Mouse (Mus musculus): ENCODE data around the gene 0610009B22Rik. TPM values are rescaled to one million over a fixed set of nuclear protein-coding genes. Genes with fewer than 3 reads are reported as not detected.

0610009B22Rik gene
- total RNA-seq, 2 experiments from 2014 or later: 35.1 to 36.7 TPM

- DNase-seq (ENCODE audit: low spot score): no peak
- intact Hi-C loops (cut with DNase I): no loop called here
These were observed 44.9 kb downstream of the 0610009B22Rik start for GRCm38 (mm10) chr11:51643761-51644160.

- DNase-seq (ENCODE audit: low spot score): no peak
These were observed 45.5 kb downstream of the 0610009B22Rik start for GRCm38 (mm10) chr11:51643202-51643601.

GRCm38 (mm10) chr11:51640748-51641147 is 47.9 kb downstream of the 0610009B22Rik start:
- intact Hi-C loops (cut with DNase I): no loop called here
- no peak for DNase-seq (ENCODE audit: low spot score)

More at GRCm38 (mm10) chr11:51643202-51643601, 45.5 kb downstream of the 0610009B22Rik start:
- intact Hi-C loops (cut with DNase I): no loop called here

DNA sequence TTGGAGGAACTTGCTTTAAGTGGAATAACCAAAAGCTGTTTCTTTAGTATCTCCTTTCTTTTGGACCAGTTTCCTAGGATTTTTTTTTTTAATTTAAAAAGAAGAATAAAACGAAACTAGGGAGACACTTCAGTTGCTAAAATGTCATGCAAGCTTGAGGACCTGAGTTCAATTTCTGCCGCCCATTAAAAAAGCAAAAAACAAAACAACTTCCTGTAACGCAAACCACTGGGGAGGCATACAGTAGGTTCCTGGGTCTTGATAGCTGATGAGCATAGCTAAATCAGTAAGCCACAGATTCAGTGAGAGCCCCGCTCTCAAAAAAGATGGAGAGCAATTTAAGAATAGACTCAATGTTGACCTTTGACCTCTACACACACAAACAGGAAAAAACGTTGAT is 50.2 kb downstream of the 0610009B22Rik start:
- DNase-seq (ENCODE audit: low spot score): no peak
- intact Hi-C loops (cut with DNase I): no loop called here

- no peak for DNase-seq (ENCODE audit: low spot score)
- intact Hi-C loops (cut with DNase I): loop anchor here (2.0 kb wide), 1 partner anchor 13 kb away; the partner anchor contains the start of genes D930048N14Rik and N4bp3
These were observed 50.7 kb downstream of the 0610009B22Rik start for GRCm38 (mm10) chr11:51637971-51638414.

- DNase-seq (ENCODE audit: low spot score): no peak
- intact Hi-C loops (cut with DNase I): loop anchor here (2.0 kb wide), 1 partner anchor 14 kb away; the partner anchor contains the start of genes D930048N14Rik and N4bp3
These were observed 52.4 kb downstream of the 0610009B22Rik start for GRCm38 (mm10) chr11:51636323-51636684.

DNA sequence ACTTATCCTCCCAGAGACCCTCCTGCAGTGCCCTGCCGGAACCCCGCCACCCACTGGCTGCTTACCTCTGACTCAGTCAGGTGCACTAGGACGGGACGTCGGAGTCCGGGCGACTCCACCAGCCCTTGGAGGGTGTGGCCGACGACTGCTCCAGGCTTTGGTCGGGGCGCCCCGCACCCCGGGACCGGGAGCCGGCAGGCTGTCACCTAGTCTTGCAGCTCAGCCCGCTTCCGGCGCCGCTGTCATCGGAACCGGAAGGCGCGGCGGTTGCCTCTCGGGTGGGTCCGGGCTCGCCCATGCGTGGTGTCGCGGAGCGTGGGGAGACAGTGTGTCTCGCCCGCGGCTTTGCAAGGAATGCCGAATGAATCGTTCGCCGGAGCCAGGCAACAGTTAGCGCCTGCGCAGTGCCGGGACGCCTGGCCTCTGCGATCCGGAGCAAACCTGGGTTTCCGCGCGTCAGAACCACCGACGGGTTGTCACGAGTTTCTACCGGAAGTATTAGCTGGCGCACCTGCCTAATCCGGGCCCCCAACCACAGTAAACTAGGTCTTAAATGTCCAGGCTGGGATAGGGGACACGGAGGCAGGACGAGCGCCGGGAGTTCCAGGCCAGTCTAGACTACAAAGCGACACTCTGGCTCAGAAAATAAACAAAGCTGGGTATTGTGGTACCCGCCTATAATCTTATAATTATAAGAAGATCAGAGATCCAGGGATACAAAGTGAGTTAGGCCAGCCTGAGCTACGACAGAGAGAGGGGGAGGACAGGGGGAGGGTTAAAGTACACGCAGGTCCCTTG is 53.0 kb downstream of the 0610009B22Rik start, which contains the start of gene Rmnd5b:
Gene Rmnd5b, minus strand, starts transcription at position 372 of the 798 bp plus-strand sequence.
- peak; percentile 78 for DNase-seq (ENCODE audit: low spot score)
- intact Hi-C loops (cut with DNase I): loop anchor here (2.0 kb wide), 1 partner anchor 15 kb away; the partner anchor contains the start of genes D930048N14Rik and N4bp3

Other genes with a start within 250 kb of the 0610009B22Rik start
- 10 to 100 TPM; 10.6 to 11.2 TPM for gene Phykpl, start 104.1 kb downstream of the 0610009B22Rik start, total RNA-seq (2021)
- 100 to 1,000 TPM; 134 to 142 TPM for gene Hnrnpab, start 82.0 kb downstream of the 0610009B22Rik start, total RNA-seq (2021)
- 10 to 100 TPM; 17.6 to 17.9 TPM for gene Nhp2, start 69.1 kb downstream of the 0610009B22Rik start, total RNA-seq (2021)
- gene Rmnd5b, start 53.0 kb downstream of the 0610009B22Rik start, total RNA-seq (2021): 10 to 100 TPM; 14.1 to 17.2 TPM
- gene N4bp3, start 38.0 kb downstream of the 0610009B22Rik start, total RNA-seq (2021): 10 to 100 TPM; 11.6 to 16.1 TPM
- gene D930048N14Rik, start 37.9 kb downstream of the 0610009B22Rik start, total RNA-seq (2021): under 1 TPM; 0.50 to 0.68 TPM
- 10 to 100 TPM; 16.3 to 16.7 TPM for gene Sec24a, start 74.8 kb upstream of the 0610009B22Rik start, total RNA-seq (2021)
- gene Sar1b, start 74.8 kb upstream of the 0610009B22Rik start, total RNA-seq (2021): 100 to 1,000 TPM; 128 to 129 TPM
- 1 to 10 TPM; 6.5 to 8.8 TPM for gene Jade2, start 168.8 kb upstream of the 0610009B22Rik start, total RNA-seq (2021)